Mouse (Mus musculus) urinary bladder, postnatal 10 days (tissue): ENCODE measurements around the gene Tesc.

Source experiments
- DNase-seq: peaks from one replicate; pipeline ENCODE4 v3.0.0; 2022; ENCODE audit warnings: low spot score

Gene Tesc

GRCm38 (mm10) chr5:118108794-118109440 lies 81.4 kb downstream of the Tesc start:
- no peak for DNase-seq
